Mouse (Mus musculus) frontal cortex, adult 2 months (tissue): ENCODE results near the gene Cwc15. TPM values are rescaled to one million over a fixed set of nuclear protein-coding genes. Genes with fewer than 3 reads are reported as not detected.
"Not testable (repeated sequence)": the region's sequence is repeated elsewhere in the genome, so short reads cannot be mapped to it uniquely, and the experiment has no call there.

Source experiments
- DNase-seq, 2 experiments: peaks; one replicate each; pipeline ENCODE4 v3.0.0; 2022; ENCODE audit warnings: low spot score in 1 of 2; ENCODE audit errors: extremely low spot score in 1 of 2
- polyA plus RNA-seq: library from polyadenylated mRNA; depleted of rRNA; stranded (reverse); fragments of >200 nt; gene quantifications from 2 replicates; pipeline ENCODE4 v1.2.3, GENCODE M21; 2012; rRNA removed

The Cwc15 gene
- 91.1 and 103 TPM in 2 replicates for polyA plus RNA-seq

DNA sequence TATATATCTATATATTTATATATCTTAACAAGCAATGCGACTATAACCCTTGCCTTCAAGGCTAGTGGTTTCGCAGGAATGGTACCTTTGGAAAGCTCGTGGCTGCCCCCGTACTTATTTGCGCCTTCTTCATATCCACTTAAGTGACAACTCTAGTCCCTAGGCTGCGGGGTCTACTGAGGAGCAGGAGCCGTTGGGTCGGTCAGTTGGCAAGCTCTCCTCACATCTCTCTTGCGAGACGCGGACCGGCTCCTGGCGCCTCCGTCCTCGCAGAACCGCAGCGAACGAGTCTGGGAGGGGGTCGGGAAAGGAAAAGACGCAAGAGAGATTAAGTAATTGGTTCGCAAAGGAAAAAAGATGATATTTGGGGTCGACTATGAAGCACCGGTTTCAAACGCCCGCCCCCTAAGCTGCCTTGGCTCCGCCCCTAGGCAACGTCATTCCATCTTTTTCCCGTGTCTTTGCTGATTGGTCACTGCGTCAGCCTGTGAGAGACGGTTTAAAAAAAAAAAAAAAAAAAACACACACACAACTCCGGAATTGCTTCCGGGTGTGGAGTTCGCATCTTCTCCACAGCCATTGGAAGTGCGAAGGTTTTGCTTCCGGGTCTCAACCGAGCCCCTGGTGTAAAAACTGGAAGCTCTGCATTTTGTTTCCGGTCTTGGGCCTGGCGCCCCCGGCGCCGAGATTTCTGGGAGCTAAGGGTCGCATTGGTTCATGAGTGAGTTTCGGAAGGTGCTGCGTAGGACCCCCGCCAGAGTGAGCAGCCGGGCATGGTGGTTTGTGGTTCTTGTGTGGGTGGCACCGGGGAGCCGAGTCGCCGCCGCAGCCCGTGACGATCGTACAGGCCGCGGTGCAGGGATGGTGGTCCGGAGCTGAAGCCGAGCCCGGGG lies at the start of gene Cwc15, which contains the start of gene Kdm4d:
Cwc15 (plus strand) TSS at position 595 of the 893 bp plus-strand sequence.
Kdm4d (minus strand) TSS at position 460 of the 893 bp plus-strand sequence.
- peak; percentile 97 for DNase-seq

DNA sequence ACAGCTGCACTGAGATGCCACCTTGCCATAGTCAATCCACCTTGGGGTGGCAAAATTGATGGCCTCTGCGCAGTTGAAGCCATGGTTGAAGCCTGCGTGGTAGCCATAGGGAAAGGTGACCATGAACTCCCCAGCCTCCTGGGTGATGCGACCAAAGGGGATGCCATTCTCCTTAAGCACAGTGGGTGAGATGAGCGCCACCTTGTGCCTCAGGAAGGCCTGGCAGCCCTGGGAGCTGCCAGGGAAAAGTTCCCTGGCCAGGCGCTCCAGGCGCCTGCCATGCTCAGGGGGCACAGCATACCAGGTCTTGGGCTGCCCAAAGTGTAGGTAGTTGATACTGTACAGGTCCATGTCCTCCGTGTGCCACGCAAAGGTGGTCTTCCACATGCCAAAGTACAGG lies 49.3 kb upstream of the Cwc15 start:
- peak in 1 of 2 experiments; percentile 2 for DNase-seq

DNA sequence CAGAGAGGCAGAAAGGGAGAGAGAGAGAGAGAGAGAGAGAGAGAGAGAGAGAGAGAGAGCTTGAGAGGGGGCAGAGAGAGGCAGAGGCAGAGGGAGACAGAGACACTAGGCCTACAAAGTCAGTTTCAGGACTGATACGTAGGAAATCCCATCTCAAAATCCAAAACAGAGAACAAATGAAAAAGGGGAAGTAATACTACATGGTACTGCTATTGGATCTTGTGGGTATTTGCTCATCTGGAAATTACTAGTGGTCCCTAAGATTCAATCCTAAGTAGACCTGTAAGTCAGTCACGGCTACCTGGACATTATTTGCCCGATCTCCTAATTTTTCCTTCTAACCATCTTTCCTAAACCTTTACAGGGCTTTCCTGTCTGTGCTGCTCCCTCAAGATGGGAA lies 44.1 kb upstream of the Cwc15 start:
- no peak for DNase-seq

DNA sequence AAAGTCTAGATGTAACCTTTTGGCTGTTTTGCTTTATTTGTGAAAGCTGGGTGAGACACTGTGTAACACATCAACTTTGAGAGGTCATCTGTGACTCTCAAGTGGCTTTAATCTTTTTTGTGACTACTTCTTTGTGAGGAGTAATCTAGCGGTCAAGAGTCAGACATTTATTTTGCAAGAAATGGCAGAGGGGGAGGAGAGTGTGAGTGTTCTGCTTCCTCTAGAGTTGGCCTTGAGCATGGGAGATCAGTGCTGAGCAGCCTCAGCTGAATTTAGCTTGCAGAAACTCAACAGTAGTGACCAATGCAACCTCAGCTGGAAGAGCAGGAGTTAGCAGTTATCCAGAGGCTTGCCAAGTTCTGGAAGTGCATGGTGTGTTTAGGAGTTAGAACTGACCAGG lies 37.9 kb upstream of the Cwc15 start:
- not testable (repeated sequence) for DNase-seq

DNA sequence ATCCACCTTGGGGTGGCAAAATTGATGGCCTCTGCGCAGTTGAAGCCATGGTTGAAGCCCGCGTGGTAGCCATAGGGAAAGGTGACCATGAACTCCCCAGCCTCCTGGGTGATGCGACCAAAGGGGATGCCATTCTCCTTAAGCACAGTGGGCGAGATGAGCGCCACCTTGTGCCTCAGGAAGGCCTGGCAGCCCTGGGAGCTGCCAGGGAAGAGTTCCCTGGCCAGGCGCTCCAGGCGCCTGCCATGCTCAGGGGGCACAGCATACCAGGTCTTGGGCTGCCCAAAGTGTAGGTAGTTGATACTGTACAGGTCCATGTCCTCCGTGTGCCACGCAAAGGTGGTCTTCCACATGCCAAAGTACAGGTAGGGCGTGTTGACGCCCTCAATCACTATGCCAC lies 36.7 kb upstream of the Cwc15 start:
- DNase-seq, result not testable (repeated sequence)

DNA sequence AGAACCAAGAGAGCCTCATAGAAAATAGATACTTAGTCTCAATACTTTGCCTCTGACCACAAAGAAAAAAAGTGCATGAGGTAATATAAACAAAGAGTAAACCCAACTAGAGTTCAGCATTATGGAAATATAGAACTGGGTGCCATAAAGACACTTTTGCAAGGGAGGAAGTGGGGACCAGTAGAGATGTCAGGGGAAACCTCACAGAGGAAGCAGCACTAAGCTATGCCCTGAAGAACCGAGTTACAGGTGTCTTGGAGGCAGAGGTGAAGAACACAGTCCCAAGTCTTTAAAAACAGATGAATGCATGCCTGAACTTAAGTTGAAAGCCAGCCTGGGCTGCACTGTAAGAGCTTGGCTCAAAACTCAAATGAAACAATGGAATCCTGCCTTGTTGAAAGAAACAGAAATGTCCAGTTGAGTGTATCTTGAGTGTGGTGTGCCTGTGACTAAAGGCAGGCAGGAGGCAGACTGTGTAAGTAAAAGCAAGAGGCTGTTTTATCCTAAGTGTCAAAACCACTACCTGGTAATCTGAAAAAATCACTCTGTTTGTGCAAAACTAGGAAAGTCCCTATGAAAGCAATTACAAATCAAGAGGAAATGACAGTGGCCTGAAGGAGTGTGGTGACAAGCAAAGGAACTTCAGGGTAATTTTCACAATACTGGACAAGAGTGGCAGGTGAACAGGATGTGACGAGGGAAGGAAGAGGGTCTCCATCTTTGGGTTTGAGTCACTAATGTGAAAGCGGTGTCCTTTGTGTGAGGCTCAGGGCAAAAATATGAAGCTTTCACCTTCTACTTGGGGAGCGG lies 1.3 kb upstream of the Cwc15 start:
- DNase-seq, result no peak

DNA sequence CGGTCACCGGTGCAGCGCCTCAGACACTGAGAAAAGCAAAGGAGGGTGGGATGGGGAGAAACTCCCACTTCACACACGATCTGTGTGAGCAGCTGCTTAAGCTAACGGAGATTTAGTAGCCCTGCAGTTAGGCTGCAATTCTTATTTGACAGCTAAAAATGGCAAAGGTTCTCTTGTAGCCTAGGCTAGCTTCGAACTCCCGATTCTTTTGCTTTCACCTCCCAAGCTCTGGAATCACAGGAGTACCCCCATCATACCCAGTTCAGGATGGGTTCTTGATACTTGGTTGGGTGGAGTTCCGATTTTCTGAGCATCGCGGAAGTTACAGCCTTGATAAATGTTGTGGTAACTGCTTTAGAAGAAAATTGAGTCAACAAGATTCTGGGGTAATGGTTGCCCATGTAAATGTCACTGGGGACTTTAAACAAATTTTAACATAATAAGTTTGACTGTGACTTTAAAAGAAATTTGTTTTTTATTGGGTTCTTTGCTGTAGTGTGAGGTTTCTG lies 553 bp downstream of the Cwc15 start:
- DNase-seq, result no peak

DNA sequence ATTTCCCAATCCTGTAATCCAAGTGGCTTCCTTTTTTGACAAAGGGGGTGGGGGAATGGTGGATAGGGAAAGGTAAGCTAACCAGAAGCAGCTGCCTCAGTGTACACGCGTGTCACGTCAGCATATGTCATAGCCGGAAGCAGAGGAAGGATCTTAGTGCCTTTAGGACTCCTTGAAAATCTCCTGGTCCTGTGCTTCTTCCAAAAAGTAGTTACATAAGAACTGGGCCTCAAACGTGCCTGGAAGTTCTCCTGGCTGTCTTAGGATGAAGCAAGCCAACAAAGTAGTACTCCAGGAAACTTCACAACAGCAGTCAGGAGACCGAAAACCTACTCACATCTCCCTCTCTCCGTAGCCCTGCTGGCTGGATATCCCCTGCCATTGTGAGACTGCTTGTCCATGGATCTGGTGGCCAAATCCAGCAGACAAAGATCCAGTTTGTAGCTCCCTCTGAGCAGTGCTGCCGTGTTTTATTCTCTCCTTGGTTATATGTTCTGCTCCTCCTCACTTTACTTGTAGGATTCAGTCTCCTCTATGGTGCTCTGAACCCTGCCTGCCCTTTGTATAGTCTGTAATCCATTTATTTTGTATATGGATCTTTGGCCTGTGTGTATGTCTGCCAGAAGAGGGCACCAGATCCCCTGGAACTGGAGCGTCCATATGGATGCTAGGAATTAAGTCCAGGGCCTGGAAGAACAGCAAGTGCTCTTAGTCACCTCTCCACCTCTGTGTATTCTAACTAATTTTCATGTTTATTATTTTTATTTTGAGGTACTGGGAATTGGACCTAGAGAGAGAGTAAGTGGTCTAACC lies 12.4 kb downstream of the Cwc15 start:
- peak in 1 of 2 experiments; percentile 71 for DNase-seq

DNA sequence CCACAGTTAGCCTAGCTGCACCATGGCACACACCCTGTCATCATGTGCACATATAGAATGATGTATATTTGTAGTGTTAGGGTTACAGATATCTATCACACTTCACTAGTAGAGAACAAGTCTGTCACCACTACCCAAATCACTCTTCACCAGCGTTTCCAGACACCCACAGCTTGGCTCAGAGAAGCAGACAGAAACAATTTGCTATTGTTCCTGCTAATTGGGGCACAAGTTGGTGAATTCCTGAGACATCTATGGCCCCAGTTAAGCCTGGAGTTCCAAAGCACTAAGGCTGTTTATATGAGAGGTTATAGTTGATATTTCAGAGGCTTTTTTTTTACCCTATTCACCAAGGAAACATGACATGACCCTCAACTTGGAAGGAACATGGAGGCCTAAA lies 16.9 kb downstream of the Cwc15 start:
- DNase-seq, result no peak

DNA sequence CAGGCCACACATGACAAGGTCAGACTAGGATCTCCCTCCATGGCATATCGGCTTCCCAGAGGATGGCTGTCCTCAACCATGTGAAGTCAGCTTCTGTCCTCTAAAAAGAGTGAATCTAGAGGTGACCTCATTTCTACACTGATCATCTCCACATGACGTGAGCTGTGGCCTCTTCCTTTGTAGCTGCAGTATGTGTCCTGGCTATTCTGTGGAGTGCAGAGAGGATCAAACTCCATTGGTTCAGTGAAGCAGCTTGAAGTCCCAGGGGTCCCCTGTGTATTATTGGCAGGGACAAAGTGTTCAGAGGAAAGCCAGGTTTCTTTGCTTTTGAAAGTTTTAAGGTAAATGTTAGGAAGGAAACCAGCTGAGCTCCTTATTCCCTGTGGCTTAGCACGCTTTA lies 17.7 kb downstream of the Cwc15 start:
- DNase-seq, result no peak

DNA sequence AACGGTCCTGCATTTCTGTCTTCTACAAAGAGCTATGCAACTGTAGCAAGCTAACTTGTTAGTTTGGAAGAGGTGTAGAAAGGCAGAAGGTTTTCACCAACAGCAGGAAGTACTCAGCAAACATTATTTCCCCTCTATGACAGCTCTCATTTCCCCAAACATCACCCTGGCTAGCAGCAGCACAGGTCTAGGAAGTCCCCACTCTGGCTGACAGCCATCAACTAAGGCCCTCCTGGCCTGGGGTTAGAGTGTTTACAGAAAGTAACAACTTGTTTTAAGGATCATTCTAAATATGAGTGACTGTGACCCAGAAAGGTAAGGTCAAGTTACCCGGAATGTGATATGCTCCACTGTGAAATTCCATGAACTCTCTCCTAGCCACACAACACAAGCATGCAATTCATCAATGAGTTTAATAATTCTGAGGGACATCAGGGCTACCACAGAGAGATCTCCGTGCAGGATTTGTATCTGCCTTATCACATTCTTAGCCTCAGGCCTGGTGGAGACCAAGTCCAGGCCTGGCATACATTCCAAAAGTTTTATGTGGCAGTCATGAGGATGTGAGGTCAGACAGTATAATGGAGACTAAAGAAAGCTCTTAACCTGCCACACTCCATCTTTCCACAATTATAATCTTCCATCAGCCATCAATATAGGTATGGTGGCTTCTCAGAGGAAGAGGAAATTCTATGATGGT lies 20.7 kb downstream of the Cwc15 start:
- DNase-seq, result no peak

DNA sequence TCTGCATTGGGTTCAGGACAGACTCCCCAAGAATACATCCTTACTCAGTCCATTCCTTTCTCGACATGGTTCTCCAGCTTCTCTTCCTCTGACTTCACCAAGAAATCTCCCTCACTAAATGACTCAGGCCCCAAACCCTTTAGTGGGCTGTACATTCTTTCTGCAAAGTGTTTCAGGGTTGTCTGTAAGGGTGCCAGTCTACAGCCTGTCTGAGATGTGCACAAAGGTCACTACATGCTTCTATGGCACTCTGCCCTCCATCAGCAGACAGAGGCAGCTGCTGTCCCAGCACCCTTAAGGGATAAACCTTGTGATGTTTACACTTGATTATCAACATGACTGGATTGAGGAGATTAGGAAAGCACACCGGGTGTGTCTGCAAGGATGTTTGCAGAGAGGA lies 21.3 kb downstream of the Cwc15 start:
- DNase-seq, result no peak

DNA sequence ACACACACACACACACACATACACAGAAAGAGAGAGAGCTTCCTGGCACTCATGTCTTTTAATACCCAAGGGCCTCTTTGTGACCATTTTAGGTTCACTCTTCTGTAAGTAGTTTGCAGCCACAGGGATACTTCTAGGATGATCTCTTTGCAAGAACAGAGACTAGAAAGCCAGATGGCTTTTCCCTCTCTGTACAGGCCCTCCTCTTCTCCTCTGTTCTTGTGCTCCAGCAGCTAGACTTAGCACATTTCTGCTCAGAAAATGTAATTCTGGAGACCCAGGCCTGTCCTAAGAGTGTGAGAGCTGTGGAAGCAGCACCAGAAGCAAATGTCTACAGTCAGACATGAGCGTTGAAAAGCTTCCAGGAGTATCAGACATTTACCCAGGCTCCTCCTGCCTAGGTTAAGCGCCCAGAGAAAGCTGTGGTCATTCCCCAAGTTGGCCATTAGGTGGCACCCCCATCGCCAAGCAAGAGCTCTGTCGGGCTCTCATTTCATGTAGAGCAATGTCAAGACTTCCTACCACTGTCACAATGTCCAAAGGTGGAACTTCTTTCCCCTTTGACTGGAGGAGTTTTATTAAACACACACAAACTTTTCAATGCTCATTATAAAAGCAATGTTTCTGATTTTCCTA lies 23.1 kb downstream of the Cwc15 start:
- peak; percentile 66 to 94 for DNase-seq

DNA sequence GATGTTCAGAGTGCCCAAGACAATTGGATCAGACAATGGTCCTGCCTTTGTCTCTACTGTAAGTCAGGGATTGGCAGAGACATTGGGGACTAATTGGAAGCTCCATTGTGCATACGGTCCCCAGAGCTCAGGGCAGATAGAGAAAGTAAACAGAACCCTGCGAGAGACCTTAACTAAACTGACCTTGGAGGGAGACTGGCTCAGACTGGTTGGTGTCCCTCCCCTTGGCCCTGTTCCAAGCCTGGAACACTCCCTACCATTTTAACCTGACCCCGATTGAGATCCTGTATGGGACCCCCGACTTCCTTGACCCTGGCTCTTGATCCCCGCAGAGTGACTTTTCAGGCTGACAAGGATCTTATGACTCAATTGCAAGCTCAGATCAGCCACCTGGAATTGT lies 29.6 kb downstream of the Cwc15 start:
- DNase-seq, result no peak

DNA sequence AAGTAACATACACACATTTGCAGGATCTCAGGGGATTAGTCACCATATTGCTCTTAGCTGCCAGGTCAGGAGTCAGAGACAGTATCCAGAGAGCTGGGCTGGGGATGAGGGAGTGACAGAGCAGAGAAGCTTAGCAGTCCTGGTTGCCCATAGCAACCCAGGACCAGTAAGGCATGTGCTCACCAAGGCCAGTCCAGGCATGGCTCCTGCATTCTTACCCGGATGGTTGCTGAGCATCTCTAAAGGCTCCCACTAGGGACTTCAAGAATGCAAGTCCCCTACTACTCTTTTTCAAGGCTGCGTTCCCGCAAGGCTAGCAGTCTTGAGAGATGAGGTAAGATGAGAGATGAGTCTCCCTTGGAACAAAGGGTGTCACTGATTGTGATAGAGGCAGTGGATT lies 31.9 kb downstream of the Cwc15 start:
- no peak for DNase-seq

DNA sequence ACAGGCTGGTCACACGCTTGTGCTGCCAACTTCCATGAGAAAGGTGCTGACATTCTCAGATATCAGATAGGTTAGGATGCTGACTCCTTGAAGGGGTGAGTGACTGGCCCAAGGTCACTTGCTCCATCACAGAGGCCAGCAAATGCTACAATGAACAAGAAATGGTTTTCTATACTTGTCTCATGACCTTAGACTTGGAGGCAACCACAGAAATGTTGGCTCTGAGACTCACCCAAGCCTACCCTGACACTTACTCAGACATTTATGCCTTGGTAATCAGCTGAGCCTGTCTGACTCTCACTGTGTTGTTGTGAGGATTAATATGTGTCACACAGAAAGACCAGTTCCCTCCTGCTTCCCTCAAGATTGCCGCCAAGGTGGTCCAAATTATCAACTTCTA lies 33.2 kb downstream of the Cwc15 start:
- DNase-seq, result no peak

DNA sequence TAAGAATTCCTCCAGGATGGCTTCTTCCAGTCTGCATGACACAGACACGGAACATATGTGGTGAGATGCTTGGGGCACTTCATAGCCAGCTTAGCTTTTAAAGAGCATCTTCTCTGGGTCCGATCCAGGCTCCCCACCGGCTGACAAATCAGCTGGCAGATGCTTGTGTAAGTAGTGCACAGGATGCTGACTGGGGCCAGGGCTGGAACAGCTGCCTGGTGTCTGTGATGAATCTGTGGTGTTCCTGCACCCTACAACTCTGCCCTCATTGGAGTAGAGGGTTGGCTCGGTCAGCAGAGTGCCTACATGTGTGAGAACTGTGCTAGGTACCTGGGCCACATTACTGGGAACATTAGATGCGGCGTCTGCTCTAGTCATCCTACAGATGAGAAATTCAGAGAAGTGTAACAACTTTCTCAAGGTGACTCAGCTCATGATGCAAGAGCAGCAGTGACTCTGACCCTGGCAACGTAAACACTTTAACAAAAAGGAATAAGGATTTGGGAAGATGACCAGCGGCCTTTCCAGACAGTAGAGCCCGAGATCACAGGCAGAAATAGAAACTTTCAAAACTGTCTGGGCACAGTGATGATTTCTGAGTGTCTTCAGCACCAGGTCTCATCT lies 34.5 kb downstream of the Cwc15 start:
- no peak for DNase-seq

DNA sequence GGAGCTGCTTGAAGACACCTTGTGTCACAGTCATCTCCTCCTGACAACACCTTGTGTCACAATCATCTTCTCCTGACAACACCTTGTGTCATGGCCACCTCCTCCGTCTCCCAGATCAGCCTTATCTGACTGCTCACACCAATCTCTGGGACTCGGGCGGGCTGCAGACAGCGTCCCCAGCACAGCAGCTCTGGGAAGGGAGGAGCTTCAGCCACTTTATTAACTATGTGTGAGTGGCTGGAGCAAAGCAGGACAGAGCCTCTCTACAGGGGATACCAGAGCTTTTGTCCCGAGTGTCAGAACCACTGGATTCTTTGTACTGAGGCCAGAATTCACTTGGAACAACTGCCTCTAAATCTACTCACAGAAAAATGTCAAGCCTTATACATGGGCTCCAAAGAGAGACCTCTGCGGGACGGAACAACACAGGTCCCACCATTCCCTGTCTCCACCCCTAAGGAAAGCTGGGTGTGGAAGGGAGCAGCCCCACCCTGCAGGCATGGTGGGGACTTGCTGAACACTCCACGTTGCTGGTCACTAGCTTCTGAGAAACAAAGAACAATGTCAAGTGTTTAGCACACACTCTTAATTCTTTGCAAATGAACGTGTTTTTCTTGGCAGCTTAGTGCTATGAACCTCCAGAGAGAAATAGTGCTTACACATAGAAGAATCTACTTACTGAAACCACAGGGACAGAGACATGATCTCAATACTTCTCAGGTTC lies 43.8 kb downstream of the Cwc15 start:
- no peak for DNase-seq
